Mouse (Mus musculus) bone marrow macrophage, adult 2 months (primary cell): ENCODE data around the gene Pitx1. TPM values are rescaled to one million over a fixed set of nuclear protein-coding genes. Genes with fewer than 3 reads are reported as not detected.
A peak's percentile ranks its signal among the peaks of the same experiment; 100 is the strongest.

Source experiments
- H3K27ac ChIP-seq: 2 replicates; pipeline ENCODE4 v1.5.1; 2012; ENCODE audit warnings: low read depth, low read length; ENCODE audit not compliant: insufficient read depth
- H3K4me1 ChIP-seq: 2 replicates; pipeline ENCODE4 v1.6.1; 2012; ENCODE audit warnings: low read length; ENCODE audit not compliant: control insufficient read depth, insufficient read depth
- H3K4me3 ChIP-seq: 2 replicates; pipeline ENCODE4 v1.5.1; 2012; ENCODE audit warnings: mild to moderate bottlenecking, low read length, moderate library complexity; ENCODE audit not compliant: insufficient read depth
- CTCF ChIP-seq: IDR thresholded peaks from 2 replicates; pipeline ENCODE4 v1.5.1; 2012; ENCODE audit warnings: low read depth, mild to moderate bottlenecking, low read length, moderate library complexity
- POLR2A ChIP-seq: IDR thresholded peaks from 2 replicates; pipeline ENCODE4 v1.6.1; 2012; ENCODE audit warnings: mild to moderate bottlenecking, low read depth, low read length, borderline replicate concordance
- polyA plus RNA-seq: library from polyadenylated mRNA; stranded (reverse); fragments of >200 nt; gene quantifications from 2 replicates; pipeline ENCODE4 v1.2.4, GENCODE M21; 2012; ENCODE audit not compliant: missing spikeins, insufficient read depth, insufficient read length

Gene Pitx1
- polyA plus RNA-seq = 0.60 TPM in 1 of 2 replicates, not detected in the other

DNA sequence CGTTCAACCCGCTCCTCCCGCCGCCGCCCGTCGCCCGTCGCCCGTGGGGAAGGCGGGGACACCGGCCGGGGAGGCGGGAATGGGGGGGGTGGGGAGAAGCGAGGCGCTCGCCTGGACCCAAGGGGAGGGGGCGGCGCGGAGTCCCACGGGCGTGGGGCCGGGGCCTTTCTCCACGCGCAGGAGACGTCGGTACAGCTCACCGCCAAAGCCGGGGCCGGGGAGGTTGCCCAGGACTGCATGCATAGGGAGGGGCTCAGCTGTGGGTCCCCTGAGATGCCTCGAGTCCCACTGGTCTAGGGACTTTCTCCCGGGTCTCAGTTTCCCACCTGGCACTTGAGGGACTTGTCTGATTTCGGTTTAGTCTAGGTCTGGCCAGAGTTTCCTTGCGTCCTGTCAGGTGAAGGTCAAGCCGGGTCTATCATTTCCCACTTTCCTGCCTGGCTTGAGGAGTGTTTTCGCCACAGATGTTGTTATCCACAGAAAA lies at the start of gene Pitx1:
TSS of gene Pitx1 (minus strand) at position 51 of the 484 bp plus-strand sequence.
- H3K4me3 ChIP-seq = no peak within 1 kb of the TSS
- no peak for TF ChIP-seq POLR2A
- no peak for TF ChIP-seq CTCF
- H3K27ac ChIP-seq = no peak within 1 kb of the TSS
- H3K4me1 ChIP-seq = no peaks in the 10 kb centered on the region

DNA sequence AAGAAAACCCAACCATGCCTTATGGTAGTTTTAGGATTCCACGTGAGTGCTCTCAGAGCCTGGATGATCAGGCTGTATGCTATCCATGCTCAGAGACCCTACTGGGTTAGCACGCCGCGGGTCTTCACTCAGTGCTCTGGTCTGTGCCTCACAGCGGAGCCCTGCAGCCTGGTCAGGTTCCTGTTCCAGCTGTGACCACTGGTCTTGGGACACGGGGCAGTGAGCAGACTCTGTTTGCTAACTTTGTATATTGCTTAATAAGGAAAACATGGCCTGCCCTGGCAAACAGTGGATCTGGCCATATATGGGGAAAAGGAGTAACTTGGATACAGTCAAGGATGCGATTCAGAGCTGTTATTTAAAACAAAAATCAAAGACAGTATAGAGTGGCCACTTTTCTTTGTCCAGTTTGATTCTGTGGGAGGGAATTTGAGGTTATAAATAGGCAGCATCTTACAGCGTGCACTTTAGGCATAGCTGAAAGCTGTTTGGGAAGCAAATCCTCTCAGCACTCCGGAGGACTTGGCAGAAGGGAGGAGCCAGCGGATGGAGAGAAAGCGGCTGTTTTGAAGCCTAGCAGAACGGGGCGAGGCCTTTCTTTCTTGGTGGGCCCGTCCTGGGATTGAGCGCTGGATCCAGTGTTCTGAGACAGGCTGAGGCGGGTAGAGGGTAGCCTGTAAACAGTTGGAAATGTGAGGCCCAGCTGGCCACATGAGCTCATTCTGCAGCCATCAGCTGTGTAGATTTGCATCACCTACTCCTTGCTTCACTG lies 45.6 kb upstream of the Pitx1 start:
- TF ChIP-seq POLR2A (no peak), CTCF (no peak)
- Histone ChIP-seq H3K27ac (no peak overlapping the region), H3K4me3 (no peak overlapping the region), H3K4me1 (no peaks in the 10 kb centered on the region)

DNA sequence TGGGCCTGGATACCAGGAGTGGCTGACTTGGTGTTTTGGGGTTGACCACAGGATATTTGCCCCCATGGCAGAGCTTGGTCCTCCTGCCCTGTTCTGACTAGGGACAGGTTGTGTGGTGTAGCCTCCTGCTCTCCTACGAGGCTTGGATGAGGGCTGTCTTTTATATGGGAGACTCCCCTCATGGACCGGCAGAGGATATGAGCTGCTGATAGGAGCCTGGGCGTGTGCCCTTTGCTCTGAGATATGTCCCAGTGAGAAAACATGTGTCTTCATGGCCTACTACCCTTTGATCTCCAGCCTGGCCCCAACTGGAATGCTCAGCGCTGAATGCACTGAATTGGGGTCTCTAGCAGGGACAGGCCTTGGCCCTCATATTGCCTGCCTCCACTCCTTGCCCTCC lies 42.4 kb upstream of the Pitx1 start:
- TF ChIP-seq POLR2A = no peak
- no peak for TF ChIP-seq CTCF
- H3K27ac ChIP-seq = no peak overlapping the region
- H3K4me3 ChIP-seq = no peak overlapping the region
- H3K4me1 ChIP-seq = no peaks in the 10 kb centered on the region

DNA sequence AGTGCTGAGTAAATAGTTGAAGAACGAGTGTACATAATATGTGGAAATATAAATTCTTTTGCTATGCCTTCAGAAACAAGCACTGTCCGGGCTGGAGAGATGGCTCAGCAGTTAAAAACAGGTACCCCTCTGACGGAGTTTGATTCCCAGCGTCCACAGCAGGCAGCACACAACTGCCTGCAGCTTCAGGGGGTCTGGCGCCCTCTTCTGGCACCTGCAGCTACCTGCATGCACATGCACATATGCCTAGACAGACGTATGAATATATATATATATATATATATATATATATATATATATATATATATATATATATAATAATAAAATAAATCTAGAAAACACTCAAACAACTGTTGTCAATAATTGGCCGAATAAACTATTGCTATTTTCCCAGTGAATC lies 35.4 kb upstream of the Pitx1 start:
- Histone ChIP-seq H3K4me3 (no peak overlapping the region), H3K27ac (no peak overlapping the region), H3K4me1 (no peaks in the 10 kb centered on the region)
- TF ChIP-seq POLR2A (no peak), CTCF (no peak)

DNA sequence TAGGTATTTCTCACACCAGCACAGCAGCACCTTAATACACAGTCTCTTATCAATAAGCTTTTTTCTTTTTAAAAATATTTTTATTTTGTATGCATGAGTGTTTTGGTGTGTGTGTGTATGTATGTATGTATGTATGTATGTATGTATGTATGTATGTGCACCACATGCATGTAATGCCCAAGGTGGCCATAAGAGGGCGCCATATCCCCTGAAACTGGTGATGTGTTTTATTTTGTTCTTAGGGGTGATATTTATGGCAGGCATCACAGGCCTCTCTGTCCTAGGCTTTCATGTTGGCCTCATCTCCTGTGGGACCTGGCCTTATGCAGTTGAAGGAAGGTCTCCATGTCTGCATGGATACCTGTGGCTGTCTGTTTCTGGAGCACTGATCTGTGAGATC lies 34.0 kb upstream of the Pitx1 start:
- Histone ChIP-seq H3K4me1 (no peaks in the 10 kb centered on the region), H3K27ac (no peak overlapping the region), H3K4me3 (no peak overlapping the region)
- TF ChIP-seq POLR2A = no peak
- TF ChIP-seq CTCF = 0 out of 2 replicates have a peak, but pooled peaks have one; percentile 36

DNA sequence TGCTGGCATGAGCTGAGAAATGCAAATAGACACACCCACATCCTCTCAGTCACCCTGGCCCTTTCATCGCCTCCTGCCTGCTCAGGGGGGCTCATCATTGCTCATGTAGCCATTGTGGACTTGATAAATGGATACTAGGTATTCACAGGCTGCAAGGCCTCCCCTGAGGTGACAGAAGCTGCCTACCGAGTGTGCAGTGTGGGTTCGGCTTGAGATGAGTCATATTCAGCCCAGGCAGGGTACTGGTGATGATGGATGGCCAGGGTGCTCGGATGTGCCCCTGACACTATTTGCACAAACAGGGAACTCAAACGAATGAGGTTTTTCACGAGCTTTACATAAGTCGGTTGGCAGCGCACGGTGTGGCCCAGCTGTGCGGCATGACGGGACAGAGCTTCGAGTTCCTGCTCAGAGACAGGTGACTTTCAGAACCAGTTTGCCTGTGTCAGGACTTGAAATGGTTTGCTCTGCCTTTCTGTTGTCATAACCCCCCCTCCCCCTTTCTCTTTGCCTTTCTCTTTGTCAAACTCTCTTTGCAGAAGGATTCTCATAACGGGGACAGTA lies 31.6 kb upstream of the Pitx1 start:
- no peaks in the 10 kb centered on the region for H3K4me1 ChIP-seq
- H3K4me3 ChIP-seq = no peak overlapping the region
- no peak overlapping the region for H3K27ac ChIP-seq
- TF ChIP-seq POLR2A (no peak), CTCF (no peak)

DNA sequence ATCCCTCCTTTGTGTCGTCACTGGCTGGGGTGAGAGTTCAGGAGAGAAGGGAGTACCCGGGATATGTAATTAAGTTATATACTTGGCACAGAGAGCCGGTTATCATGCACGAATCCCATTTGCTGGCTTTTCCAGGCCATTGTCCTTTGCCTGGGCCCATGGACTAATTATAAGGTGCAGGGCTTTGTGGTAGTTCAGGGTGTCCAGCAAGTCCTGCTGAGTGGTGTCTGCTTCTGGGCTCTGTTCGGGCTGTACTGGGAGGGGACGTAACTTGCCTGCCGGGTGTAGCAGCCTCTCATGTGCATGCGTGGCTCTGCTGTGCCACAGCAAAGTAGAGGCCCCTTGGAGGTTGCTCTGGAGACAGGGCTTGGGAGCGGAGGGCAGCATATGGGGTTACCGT lies 24.5 kb upstream of the Pitx1 start:
- no peak for TF ChIP-seq POLR2A
- TF ChIP-seq CTCF = no peak
- Histone ChIP-seq H3K4me3 (no peak overlapping the region), H3K4me1 (no peaks in the 10 kb centered on the region), H3K27ac (no peak overlapping the region)

DNA sequence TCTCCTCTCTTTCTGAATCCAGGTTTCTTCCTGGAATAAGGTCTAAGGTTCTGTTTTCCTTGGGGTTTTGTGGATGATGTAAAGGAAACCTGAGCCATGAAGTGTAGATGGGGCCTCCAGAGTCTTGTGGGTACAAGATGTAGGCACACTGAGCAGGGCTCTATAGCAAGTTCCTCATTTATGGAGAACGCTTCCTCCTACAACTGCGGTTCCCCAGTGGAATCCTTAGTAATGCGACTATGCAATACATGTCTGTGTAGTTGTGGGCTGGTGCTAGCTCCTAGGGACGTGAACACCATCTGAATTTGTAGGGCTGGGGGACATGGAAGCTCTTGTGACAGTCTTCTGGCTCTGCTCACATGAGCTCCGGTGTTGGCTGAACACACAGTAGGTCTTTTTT lies 22.5 kb upstream of the Pitx1 start:
- H3K27ac ChIP-seq = no peak overlapping the region
- H3K4me1 ChIP-seq = no peaks in the 10 kb centered on the region
- TF ChIP-seq CTCF = no peak
- no peak for TF ChIP-seq POLR2A
- H3K4me3 ChIP-seq = no peak overlapping the region

DNA sequence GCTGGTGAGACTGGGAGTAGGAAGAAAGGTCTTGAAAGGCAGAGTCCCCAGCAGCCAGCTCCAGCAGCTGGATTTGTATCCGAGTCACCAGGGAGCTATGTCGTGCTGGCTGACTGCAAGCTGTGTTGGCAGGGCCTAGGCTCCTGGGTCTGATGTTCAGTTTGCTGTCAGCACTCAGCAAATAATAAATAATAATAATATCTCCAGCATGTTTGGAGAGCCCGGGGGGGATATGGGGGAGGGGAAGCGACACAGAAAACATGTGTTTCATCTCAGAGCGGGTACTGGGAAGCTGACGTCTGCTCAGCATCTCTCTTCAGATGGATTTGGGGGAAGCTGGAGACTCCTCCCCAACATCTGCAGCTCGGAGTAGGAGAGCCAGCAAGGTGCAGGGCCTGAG lies 19.8 kb upstream of the Pitx1 start:
- Histone ChIP-seq H3K4me3 (no peak overlapping the region), H3K4me1 (no peaks in the 10 kb centered on the region), H3K27ac (no peak overlapping the region)
- TF ChIP-seq CTCF (no peak), POLR2A (no peak)

DNA sequence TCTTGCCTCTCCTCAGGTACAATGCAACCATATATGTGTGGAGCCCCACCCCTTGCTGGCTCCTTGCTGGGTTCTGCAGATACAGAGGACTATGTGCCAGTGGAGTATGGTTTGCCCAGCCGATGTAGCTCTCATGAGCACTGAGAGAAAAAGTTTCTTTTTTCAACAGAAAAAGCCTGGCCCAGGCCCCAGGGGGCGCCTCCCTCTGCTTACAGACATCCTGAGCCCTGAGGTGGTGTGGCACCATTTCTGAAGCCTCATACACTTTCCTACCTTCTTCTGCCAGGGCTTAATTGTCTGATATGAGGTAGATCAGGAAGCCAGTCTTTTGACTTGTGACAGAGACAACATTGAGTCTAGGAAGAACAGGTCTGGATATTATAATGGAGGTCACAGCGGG lies 16.2 kb upstream of the Pitx1 start:
- Histone ChIP-seq H3K27ac (no peak overlapping the region), H3K4me3 (no peak overlapping the region), H3K4me1 (no peaks in the 10 kb centered on the region)
- TF ChIP-seq POLR2A = no peak
- TF ChIP-seq CTCF = no peak
